Mouse (Mus musculus) monocyte, adult 2 months (primary cell): ENCODE data around the gene Gdf10.

Experiments used
- DNase-seq, 2 experiments: peaks; one replicate each; pipeline ENCODE4 v3.0.0; 2022; ENCODE audit warnings: low spot score in 2 of 2, low read depth in 1 of 2

The Gdf10 gene

DNA sequence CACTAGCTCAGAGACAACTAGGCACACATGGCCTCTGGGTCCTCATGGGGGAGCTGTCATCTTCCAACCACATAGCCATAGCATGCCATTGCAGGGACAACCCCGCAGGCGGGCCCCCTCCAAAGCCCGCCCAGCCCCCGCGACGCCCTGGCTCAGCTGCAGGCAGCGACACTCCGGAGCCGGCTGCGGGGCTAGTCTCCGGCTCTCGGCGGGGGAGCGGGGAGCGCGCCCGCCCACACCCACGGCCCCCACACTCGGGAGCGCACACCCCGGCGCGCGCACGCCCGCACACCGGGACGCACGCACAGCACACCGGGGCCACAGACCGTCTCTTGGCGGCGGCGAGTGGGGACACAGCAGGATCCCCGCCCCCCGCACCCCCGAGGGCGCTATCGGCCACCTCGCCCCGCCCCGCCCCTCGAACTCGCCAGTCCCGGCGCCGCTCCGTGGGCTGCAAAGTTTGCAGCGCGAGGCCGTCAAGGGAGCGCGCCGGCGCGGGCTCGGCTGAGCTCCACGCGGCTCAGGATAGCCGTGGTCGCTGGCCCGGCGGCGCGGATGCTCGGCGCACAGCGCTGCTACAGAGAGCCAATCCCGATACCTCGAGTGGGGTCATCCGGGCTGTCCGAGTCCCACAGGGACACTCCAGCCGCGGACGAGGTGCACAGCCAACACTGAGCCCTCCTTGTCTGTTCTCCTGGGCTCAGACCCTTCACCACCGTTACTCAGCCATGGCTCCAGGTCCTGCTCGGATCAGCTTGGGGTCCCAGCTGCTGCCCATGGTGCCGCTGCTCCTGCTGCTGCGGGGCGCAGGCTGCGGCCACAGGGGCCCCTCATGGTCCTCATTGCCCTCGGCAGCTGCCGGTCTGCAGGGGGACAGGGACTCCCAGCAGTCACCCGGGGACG lies at the start of gene Gdf10:
Gdf10 (plus strand) TSS at position 420 of the 903 bp plus-strand sequence.
- DNase-seq: no peak

DNA sequence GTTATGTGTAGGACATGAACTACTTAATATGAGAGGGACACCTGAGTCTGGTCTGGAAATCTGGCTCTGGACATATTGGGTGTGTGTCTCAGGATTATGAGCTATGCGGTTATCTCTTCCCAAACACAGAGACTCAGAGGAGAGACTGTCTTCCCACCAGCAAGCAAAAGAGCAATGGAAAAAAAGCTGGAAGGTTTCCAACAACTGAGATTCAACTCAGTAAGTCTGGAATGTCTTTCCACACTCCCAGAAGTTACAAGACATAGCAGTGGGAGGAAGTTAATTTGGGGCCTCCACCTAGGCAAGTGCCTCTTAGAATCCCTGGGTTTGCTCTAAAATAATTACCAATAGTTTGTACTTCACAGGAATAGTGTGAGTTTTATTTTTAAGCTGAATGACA lies 44.6 kb upstream of the Gdf10 start:
- DNase-seq: no peak

DNA sequence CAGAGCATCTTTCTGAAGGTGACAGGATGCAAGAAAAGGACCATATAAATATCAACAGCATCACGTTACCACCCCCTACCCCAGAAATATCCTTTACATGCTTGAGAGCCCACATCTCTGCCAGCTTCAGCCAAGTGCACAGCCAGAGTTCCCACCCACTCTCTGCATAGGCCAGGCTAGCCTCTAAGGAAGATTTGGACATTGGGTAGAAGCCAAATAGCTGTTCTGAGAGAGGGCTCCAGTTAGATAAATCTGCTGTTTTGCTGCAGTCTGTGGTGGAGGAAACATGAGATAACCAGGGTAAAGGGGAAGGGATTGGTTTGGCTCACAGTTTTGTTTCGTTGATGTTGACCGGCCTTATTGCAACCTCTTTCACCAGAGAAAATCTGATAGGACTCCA lies 43.2 kb upstream of the Gdf10 start:
- no peak for DNase-seq

DNA sequence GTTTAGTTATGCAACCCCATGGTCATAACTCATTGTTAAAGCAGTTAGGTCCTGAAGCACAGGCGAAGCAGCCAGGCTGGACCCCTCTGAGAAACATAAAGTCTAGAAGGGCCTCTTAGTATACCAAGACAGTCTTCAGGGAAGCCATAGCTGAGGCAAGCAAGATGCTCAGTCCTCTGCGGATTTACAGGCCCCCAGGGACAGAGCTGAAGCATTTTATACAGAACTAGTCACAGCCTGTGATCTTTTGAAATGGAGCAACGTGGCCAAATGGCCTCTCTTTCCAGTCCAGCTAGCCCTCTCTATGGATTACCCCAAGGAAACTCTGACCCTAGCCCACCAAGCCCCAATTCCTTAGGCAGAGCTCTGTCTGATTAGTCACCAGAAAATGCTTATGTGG lies 41.9 kb upstream of the Gdf10 start:
- no peak for DNase-seq

DNA sequence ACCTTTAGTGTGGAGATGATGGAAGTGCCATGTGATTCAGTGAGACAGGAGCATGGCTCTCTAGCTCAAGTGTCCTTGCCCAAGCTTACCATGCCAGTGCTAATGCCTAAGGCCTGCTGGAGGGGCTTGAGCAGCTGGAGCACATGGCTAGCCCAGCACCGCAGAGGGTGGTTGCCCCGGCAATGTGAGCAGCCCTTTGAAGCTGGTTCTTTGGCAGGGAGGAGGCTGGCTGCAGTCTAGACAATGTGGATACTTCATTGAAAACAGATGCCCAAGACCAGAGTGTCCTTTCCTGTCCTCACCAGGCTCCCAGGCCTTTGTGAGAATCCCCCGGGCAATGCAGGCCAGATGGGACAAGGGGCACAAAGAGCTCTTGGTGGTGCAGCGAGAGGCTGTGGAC lies 40.3 kb upstream of the Gdf10 start:
- no peak for DNase-seq

DNA sequence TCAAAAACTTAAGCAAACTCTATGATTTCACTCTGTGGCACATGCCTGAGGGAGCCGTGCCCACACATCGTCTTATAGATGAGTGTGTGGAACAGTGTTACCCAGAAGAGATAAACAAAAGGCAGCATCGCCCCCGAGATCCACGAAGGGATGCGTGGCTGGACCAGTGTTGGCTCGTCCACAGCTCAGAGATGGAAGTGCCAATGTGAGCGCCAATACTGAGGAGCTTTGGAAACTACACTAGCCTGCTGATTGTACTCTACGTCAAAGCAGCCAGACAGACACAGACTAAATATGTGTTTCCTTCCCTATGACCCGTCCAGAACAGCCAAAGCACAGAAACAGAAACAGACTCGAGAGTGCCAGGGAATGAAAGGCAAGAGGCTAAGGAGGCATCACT lies 37.9 kb upstream of the Gdf10 start:
- no peak for DNase-seq

DNA sequence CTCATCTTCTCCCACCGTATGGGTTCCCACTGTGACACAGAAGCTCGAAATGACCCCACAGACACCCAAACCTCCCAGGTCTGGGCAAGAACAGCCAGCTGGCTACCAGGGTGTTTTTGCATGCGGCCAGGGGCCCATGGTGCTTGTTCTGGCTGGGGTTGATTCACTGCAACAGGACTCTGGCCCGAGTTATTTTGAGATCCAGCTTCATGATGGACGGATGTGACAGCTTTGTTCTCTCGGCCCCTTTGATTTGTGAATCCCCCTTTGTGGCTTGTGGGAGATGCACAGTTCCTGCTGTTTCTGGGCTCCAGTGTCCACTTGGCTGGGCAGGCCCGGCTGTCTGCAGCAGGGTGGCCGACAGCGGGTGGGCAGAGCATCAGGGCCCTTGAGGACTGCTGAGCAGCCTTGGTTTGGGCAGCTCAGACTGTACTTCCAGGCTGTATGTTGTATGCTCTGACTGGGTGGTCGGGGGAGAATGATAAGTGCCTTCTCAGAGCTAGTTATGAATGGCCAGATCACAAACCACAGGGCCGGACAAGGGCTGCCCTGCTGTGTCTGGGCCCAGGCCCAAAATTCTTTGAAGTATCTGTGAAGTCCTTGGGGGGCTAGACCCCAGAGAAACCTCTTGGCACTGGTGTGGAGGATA lies 34.9 kb upstream of the Gdf10 start:
- DNase-seq: no peak

DNA sequence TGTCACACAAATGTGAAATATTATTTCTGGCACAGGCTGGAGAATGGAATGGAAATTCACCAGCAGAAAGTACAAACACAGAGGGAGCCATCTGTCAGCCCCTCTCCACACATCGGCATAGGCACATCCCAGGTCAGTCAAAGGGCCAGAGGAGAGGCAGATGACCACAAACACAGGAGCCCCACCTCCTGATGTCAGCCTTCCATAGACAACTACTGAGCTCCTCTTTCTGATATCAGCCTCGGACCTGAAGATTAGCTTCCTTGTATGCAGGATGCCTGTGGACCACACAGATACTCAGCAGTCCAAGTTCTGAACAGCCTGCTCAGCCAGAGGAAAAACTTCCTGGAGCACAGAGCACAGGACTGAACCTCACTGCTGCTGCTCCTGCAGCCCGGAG lies 33.4 kb upstream of the Gdf10 start:
- no peak for DNase-seq

DNA sequence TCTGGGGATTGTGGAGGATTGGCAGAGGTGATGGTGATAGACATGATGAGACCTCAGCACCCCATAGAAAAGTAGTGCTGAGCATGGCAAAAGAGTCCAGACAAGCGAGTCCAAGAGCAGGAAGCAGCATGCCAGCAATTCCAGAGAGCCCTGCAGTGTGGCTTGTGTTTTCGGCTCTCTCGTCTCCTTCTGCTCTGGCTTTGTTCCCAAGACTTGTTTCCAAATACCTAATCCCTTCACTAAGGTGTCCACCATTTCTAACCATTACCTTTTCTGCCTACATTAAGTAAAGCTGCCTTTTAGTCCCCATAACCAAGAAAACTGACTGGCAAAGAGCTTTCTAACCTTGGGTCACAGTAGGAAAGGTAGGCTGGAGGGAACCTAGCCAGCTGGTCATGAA lies 31.9 kb upstream of the Gdf10 start:
- DNase-seq: no peak

DNA sequence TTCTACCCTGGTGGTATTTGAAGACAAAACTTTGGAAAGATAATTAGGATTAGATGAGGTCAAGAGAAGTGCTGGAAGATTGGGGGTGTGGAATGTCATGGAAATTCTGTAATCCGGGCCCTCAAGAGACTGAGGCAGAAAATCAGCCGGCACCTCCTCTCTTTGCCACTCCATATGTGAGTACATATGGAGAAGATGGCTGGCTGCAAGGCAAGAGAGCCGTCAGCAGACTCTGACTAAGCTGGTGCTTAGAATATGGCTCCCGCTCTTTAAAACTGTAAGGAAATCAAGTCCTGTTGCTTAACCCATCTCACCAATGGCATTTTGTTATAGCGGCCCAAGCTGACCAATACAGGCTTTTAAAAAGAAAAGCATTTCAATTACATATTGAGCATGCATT lies 27.6 kb upstream of the Gdf10 start:
- no peak for DNase-seq

DNA sequence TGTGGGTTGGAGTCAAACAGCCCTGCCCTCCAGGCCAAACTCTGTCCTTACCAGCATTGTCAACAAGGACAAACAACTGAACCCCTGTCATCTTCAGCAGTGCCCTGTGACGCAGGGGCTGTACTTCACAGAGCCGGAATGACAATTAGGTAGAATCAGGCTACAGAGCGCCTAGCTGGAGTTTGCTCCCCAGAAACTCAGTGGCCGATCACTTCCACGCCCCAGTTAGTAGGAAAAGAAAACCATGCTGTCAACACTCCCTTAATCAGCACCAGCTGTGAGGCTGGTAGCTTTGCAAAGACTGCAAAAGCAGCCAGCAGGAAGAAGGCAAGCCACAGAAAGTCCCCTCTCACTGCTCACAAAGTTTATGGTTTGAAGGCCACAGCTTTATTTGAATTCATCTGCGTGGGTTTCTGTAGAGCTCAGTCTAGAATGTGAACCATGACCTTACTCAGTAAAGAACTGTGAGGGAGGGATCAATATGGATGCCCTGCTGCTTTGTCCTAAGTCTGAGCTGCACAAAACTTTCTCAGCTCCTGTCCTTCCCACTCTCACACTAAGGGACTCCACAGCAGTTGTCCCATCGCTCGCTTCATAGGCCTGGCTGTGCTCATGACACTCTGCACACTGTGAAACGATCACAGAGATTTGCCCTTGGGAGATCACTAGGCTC lies 26.6 kb upstream of the Gdf10 start:
- DNase-seq: no peak

DNA sequence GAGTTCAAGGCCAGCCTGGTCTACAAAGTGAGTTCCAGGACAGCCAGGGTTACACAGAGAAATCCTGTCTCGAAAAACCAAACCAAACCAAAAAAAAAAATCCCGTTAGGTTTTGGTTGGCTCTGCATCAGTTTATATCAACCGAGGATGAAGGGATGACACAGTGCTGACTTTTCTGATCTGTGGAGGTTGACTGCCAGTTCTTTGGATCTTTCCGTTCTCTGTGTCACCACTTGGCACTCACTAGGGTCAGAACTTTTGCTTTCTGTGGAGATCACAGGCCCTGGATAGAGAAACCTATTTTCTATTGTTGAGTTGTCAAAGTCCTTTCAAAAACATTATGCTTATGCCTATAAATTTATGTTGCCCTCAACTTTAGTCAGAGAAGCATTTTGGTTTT lies 20.6 kb upstream of the Gdf10 start:
- DNase-seq: no peak

DNA sequence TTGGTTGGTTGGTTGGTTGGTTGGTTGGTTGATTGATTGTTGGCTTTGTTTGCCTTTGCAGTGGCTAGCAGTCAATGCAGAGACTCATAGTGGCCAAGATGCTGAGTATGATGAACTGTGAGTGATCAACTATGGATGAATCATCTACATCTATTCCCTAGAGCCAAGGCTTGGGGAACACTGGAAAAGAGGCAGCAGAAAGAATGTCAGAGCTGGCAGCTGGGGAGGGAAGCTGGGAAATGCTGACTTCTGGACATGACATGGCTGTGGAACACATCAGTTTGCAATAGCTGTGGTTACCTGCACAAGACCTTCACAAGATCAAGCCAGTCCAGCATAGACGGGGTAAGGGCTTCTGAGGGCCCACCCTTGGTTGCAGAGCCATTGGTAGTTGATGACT lies 20.2 kb upstream of the Gdf10 start:
- no peak for DNase-seq

DNA sequence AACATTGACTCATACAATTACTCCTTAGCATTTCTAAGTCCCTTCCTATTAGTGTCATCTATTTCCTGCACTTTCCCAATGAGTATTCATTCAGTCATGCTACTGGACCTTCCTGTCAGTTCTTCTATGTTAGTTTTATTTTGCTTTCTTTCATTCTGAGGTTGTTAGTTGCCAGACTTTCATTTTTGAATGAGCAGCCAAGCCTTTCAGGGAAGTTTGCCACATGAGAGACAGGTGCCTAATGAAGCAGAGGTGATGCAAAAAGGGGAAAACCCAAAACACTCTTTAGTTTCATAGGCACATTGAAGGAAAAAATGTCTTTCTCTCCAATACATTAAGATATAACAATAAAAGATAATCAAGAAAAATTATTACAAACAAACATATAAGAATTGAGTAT lies 18.5 kb upstream of the Gdf10 start:
- no peak for DNase-seq

DNA sequence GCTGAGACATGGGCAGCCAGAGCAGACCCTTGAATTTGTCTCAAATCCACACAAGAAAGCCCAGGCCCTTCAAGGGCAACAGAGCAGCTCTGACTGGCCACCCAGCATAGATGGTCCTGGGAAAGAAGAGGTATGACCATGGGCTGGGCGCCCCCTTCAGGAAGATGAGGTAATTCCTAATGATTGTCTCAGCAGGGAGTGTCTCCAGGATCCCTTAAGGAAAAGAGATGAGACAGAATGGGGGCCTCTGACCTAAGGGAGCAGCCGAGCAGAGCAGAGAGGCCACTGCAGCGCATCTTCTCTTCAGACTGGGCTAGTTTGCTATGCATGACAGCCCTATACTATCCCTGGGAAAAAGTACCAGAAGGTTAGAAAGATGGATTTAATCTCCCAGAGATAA lies 9.7 kb upstream of the Gdf10 start:
- no peak for DNase-seq

DNA sequence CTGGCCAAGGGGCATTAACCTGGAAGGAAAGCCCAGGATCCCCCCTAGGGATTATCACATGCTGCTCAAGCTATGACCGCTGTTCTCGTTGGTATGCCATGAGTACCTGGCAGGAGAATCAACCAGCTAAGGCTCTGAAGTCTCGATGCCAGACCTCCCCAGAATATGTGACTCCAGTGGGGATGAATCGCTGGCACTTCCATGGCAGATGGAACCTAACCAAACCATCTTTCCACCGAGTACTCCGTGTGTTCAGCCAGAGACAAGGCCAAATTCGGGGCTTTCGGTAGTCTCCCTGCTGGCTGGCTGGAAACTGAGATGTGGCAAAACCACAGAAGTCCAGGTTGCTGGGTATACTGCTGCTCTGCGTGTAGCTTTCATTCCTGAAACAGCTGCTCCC lies 9.2 kb upstream of the Gdf10 start:
- DNase-seq: no peak

DNA sequence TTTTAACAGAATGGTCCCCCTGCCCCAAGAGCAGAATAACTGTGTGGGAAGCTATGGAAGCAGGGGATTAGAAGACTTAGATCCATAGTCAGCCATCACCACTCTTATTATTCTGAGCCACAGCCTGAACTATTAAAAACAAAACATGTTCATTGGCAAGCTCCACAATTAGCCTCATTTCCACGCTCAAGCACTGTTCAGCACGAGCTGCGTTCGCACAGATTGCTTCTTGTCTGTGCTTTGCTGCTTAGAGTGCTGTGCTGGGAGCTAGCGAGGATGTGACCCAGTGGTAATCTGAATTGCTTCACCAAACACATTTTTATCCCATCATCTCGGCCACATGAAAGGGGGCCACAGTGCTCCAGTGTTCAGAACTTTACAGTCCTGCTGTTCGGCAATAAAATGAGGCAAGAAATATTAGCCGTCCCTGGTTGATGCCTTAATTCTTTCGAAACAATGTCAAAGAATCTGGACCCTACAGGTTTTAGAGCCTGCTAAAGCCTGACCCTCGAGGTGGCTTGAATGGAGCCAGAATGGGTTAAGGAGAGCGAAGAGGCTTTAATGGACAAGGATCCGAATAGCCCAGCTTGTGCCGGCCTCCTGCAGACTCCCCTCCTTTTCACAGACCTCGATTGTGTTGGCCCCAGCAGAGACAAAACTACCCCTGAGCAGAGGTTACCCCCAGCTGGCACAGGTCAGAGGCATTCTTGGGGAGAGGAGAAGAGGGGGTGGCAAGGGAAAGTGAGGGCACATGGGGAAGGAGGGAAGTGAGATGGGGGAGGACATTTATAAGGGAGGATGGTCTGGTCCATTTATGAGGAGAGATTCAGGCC lies 2.4 kb upstream of the Gdf10 start:
- DNase-seq: no peak

DNA sequence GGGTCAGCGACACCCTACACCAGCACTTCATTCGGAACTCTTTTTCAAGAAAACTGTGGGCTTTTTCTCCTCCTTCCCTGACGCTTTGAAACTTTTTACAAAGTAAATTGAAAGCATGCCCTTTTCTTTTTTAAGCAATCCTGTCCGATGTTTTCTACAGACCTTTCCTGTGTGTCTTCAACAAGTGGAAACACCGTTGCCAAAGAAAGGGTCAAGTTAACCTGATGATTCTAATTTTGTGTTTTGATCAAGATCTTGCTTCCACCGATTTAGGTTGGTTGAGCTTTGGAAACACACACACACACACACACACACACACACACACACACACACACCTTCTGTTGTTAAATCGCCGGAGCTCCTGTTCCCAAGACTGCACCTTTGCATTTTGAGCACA lies 618 bp upstream of the Gdf10 start:
- no peak for DNase-seq

DNA sequence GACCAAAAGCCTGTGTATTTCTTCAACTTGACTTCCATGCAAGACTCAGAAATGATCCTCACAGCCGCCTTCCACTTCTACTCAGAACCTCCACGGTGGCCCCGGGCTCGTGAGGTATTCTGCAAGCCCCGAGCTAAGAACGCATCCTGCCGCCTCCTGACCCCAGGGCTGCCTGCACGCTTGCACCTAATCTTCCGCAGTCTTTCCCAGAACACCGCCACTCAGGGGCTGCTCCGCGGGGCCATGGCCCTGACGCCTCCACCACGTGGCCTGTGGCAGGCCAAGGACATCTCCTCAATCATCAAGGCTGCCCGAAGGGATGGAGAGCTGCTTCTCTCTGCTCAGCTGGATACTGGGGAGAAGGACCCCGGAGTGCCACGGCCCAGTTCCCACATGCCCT lies 8.5 kb downstream of the Gdf10 start:
- DNase-seq: no peak

DNA sequence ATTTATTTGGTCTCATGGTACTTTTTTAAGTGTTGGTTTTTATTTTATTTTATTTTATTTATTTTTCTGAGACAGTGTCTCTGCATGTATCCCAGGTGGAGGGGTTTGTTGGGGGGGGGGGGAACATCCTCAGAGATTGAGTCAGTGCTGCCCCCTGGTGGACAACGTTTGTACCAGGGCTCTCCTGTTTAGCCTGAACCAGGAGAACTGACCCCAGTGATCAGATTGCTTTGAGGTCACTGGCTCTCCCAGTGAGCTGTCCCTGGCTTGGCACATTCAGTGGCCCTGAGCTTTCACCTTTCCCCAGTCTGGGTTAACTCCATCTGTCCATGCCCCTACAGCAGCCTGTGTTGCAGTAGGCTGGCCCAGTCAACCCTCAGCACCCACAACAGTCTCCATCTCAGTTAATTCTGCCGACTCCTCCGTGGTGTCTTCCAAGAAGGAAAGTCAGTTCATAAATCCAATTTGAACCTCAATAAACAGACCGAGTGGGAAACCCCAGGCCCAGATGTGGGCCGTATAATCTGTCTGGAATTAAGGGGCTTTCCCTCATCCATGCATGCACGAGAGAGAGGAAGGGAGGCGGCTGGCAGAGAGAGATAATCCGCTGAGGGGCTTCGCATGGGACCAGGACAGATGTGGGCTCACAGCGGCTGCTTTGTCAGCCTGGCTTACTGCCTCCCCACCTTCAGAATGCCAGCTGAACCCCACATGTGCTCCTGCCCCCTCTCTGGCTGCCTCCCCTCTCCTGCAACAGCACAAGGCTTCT lies 9.7 kb downstream of the Gdf10 start:
- no peak for DNase-seq
